Mouse (Mus musculus) mesoderm, embryonic 11.5 days (tissue): ENCODE results near the gene Cnksr1.

Source experiments
- DNase-seq: peaks from one replicate; pipeline ENCODE4 v3.0.0-alpha.2; 2012; ENCODE audit warnings: low read depth, low spot score

The Cnksr1 gene

DNA sequence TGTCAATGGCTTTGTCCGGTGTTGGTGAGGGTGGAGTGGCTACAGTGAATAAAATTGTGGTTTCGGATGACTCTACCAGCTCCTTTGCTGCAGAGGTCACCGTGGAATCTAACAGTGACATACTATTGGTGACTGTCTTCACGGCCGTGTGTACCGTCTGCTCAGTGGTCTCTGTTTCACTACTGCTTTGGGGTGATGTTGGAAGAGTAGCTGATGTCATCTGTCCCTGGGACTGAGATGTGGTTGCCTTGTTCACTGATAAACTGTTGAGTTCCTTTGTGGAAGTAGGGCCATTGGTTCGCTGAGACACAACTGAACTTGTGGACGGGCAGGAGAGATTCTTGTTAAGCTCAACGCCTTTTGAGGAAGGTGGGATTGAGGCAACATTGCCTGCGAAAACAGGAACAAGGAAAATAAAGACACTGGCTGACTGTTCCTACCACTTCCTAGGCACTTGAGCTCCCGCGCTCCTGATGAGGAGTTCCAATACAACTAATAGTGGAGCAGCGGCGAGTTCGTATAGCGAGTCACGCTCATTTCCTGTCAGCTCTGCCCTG lies 34.8 kb downstream of the Cnksr1 start:
- no peak for DNase-seq

- no peak for DNase-seq
Measured at GRCm38 (mm10) chr4:134202904-134203303, 35.3 kb downstream of the Cnksr1 start, which contains the start of gene Gm7534. TSS of gene Gm7534 (minus strand) at chr4:134203004.

DNA sequence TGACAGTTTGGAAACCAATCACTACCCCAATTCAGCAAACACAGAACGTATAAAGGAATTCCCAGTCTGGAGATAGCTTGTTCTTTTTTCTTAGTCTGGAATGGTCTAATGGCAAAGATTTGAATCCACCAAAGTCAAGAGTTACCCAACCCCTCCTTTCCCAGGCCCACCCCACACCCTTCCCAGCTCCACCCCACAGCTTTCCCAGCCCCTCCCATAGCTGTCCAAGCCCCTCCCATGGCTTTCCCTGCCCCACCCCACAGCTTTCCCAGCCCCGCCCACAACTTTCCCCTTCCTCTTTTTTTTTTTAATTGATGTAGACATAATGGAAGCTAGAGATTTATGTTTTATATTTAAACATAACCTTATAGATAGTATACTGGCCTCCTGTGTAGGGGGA lies 38.8 kb downstream of the Cnksr1 start:
- no peak for DNase-seq

DNA sequence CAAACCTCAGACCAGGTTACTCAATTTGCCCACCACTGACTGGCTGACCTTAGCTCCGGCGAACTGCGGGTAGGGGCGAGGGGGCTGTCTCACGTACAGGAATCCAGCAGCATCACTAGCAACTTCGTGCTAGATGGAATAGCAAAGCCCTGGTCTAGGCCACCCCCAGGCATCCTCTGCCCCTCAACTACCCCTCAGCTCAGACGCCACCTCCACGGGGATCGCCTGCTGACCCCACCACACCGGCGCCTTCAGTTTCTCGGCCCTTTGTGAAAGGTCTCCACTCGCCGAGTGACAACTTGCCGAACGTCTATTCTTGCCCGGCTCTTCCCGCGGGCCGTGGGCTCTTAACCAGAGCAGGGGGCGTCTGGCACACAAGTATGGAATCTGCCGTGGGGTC lies 51.9 kb downstream of the Cnksr1 start:
- DNase-seq: no peak

- DNase-seq: no peak
Measured at GRCm38 (mm10) chr4:134185569-134185968, 52.6 kb downstream of the Cnksr1 start.

- DNase-seq: no peak
Measured at GRCm38 (mm10) chr4:134183711-134184110, 54.5 kb downstream of the Cnksr1 start.

GRCm38 (mm10) chr4:134181825-134182224 lies 56.4 kb downstream of the Cnksr1 start:
- no peak for DNase-seq

- DNase-seq: no peak
Measured at GRCm38 (mm10) chr4:134181112-134181511, 57.1 kb downstream of the Cnksr1 start.
